Comparison of ENCODE assay signal across 20 mouse cellular contexts in the genomic region with DNA sequence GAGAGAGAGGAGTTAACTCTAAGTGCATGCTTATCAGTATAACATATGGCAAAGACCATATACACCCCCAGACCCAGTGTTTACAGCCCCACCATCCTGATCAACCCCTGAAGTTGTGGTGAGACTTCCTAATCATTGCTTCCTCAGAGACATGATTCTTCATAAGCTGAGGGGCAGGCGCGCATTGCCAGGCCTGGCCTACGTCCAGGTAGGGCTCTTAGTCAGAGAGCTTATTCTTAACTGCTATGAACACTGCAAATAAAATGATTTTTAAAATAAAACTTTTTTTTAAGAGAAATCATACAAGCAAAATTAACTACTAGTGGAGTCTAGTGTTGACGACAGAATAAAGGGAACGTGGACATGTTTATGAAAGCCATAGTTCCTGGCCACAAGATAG. TPM values are rescaled to one million over a fixed set of nuclear protein-coding genes. Genes with fewer than 3 reads are reported as not detected.
A peak's percentile ranks its signal among the peaks of the same experiment; 100 is the strongest.
DNase-seq lines count a peak whose midpoint lies in the region; ATAC-seq and TF ChIP-seq lines count a peak whose summit lies in the region.
"Had no signal": no experiment of that assay in that cellular context is flagged by ENCODE, and none has a peak within 500 bp of the region (broad histone marks: within the 10 kb centered on the region; RNA-seq: fewer than 3 reads in every experiment).

No protein-coding gene starts in this region.

- H3K27me3 ChIP-seq in kidney, adult 2 months (replicated peaks; ENCODE audit: control insufficient read depth, insufficient read depth, low read length): no peaks in the 10 kb centered on the region
- H3K27me3 ChIP-seq: embryonic facial prominence, embryonic 13.5 days; heart, embryonic 13.5 days; hindbrain, embryonic 15.5 days; intestine, embryonic 15.5 days had no signal

- H3K36me3 ChIP-seq in kidney, adult 2 months (ENCODE audit: control insufficient read depth, insufficient read depth, low read length): no peaks in the 10 kb centered on the region
- H3K36me3 ChIP-seq: hindbrain, embryonic 15.5 days; intestine, embryonic 15.5 days had no signal

- no peak overlapping the region for H3K4me3 ChIP-seq in kidney, adult 2 months (ENCODE audit: insufficient read depth, low read depth, low read length)
- H3K4me3 ChIP-seq: embryonic facial prominence, embryonic 13.5 days; heart, embryonic 13.5 days; hindbrain, embryonic 15.5 days; intestine, embryonic 15.5 days; midbrain, embryonic 10.5 days had no signal

- no peaks in the 10 kb centered on the region for H3K4me1 ChIP-seq in kidney, adult 2 months (ENCODE audit: control insufficient read depth, insufficient read depth, low read length)
- H3K4me1 ChIP-seq: embryonic facial prominence, embryonic 13.5 days; intestine, embryonic 15.5 days had no signal

- TF ChIP-seq CTCF in kidney, adult 2 months (conservative IDR thresholded peaks at IDR 0.05; ENCODE audit: insufficient read depth, insufficient read length, low read depth, low read length): no peak

- ATAC-seq in frontal cortex, adult (ENCODE audit: low TSS enrichment): peak; percentile 53
- no peak for ATAC-seq in megakaryocyte, adult 5-6 weeks (ENCODE audit: poor library complexity, severe bottlenecking)
- ATAC-seq: forebrain, embryonic 16.5 days; intestine, embryonic 15.5 days; liver, postnatal 0 days had no signal

- no peak for DNase-seq in frontal cortex, postnatal 10 days (ENCODE audit: low spot score in 2 of 2)
- DNase-seq in 3T3-L1 (ENCODE audit: low read depth, low spot score): peak; percentile 36
- peak; percentile 54 for DNase-seq in adrenal gland, postnatal 10 days
- DNase-seq in right cerebral cortex, adult 2 months (ENCODE audit: low spot score in 2 of 2): peak; percentile 28 to 49
- DNase-seq in lung, adult 18-20 months: no peak
- no peak for DNase-seq in kidney, adult 2 months
- DNase-seq: B cell, adult 2 months; cerebellum, postnatal 14 days; heart, postnatal 4 days; left cerebral cortex, postnatal 4 days; liver, postnatal 0 days; lung, postnatal 4 days had no signal

- WGBS in kidney, adult 2 months: 95% methylated on average over 5 of the region's 5 CpGs

- TF ChIP-seq POLR2A in kidney, adult 2 months (IDR thresholded peaks at IDR 0.05; ENCODE audit: low read depth, low read length): no peak

- H3K27ac ChIP-seq in kidney, adult 2 months (ENCODE audit: insufficient read depth, low read depth, low read length): no peak overlapping the region
- H3K27ac ChIP-seq: embryonic facial prominence, embryonic 13.5 days; heart, embryonic 13.5 days; hindbrain, embryonic 15.5 days; intestine, embryonic 15.5 days; midbrain, embryonic 10.5 days had no signal

RNA-seq across cellular contexts. Expression of a gene that starts 17.5 kb away (rescaled TPM):
- total RNA-seq in adrenal gland, postnatal 10 days (2021): 10 to 100 TPM; 13.8 to 17.5 TPM
- polyA plus RNA-seq in kidney, adult 2 months (2012; rRNA removed): 3.4 and 3.6 TPM in 2 replicates
- total RNA-seq in megakaryocyte, adult 5-6 weeks (2015): 10.6 and 15.7 TPM in 2 replicates
- 17.2 and 17.3 TPM in 2 replicates for total RNA-seq in megakaryocyte, adult 5-6 weeks (2017)

Comparison
In these comparisons a context has a peak if more than half of its experiments do, and no peak if none do; other contexts are left out.
1. DNase-seq: peak in 3T3-L1 (single experiment), adrenal gland, postnatal 10 days (single experiment) and right cerebral cortex, adult 2 months (2 of 2); none in frontal cortex, postnatal 10 days (0 of 2), lung, adult 18-20 months (0 of 2) and kidney, adult 2 months (single experiment).